ENCODE assay signal across 8 mouse cellular contexts in genomic region chr17:34591994-34592375, GRCm38 (mm10). TPM values are rescaled to one million over a fixed set of nuclear protein-coding genes. Genes with fewer than 3 reads are reported as not detected.
DNase-seq lines count a peak whose midpoint lies in the region; ATAC-seq and TF ChIP-seq lines count a peak whose summit lies in the region.

No protein-coding gene starts in this region.

- peak overlapping the region; percentile 89 for H3K4me2 ChIP-seq in hindbrain, embryonic 15.5 days

- H3K4me1 ChIP-seq in hindbrain, embryonic 15.5 days (replicated peaks): peaks cover 69% of the 10 kb centered on the region
- H3K4me1 ChIP-seq in megakaryocyte, embryonic 14.5 days: peaks cover 72% of the 10 kb centered on the region

- H3K9ac ChIP-seq in hindbrain, embryonic 15.5 days: peak overlapping the region; percentile 95

- no peaks in the 10 kb centered on the region for H3K27me3 ChIP-seq in hindbrain, embryonic 15.5 days
- no peaks in the 10 kb centered on the region for H3K27me3 ChIP-seq in megakaryocyte, embryonic 14.5 days (replicated peaks)

- H3K36me3 ChIP-seq in hindbrain, embryonic 15.5 days: peaks cover 17% of the 10 kb centered on the region
- H3K36me3 ChIP-seq in megakaryocyte, embryonic 14.5 days (replicated peaks; ENCODE audit: low read length): peaks cover 38% of the 10 kb centered on the region

- intact Hi-C loops in gastrocnemius, adult 2 months (cut with DNase I): no loop called here
- intact Hi-C loops in left cerebral cortex, postnatal 14 days (cut with DNase I): loop anchor here (1.0 to 5.0 kb wide), 2 partner anchors 10 to 470 kb away; partner anchors contain the start of gene Brd2

- TF ChIP-seq CTCF in gastrocnemius, adult 2 months (IDR thresholded peaks at IDR 0.05): no peak

- ATAC-seq in activated CD4-positive, CD25-positive, alpha-beta regulatory T cell, adult 4 months: peak; percentile 34
- ATAC-seq in hindbrain, embryonic 15.5 days (ENCODE audit: low FRiP score, low read depth): peak; percentile 29

- H3K27ac ChIP-seq in gastrocnemius, adult 2 months: peak overlapping the region; percentile 97
- H3K27ac ChIP-seq in hindbrain, embryonic 15.5 days (replicated peaks): peak overlapping the region; percentile 98

- H3K9me3 ChIP-seq in hindbrain, embryonic 15.5 days: no peaks in the 10 kb centered on the region
- H3K9me3 ChIP-seq in megakaryocyte, embryonic 14.5 days: no peaks in the 10 kb centered on the region

- WGBS in hindbrain, embryonic 15.5 days: under 1% methylated on average over 27 of the region's 35 CpGs

- DNase-seq in cerebellum, postnatal 25 days: peak; percentile 84 to 96
- DNase-seq in gastrocnemius, adult 2 months: peak; percentile 95
- DNase-seq in left cerebral cortex, postnatal 14 days (ENCODE audit: low spot score in 2 of 2): peak; percentile 78 to 87
- peak; percentile 94 for DNase-seq in right cerebral cortex, postnatal 14 days
- DNase-seq in urinary bladder, postnatal 25 days (ENCODE audit: low spot score): peak; percentile 91

- H3K4me3 ChIP-seq in gastrocnemius, adult 2 months: peak overlapping the region; percentile 88
- H3K4me3 ChIP-seq in hindbrain, embryonic 15.5 days: peak overlapping the region; percentile 85
- H3K4me3 ChIP-seq in megakaryocyte, embryonic 14.5 days (replicated peaks): peak overlapping the region; percentile 94

RNA-seq across cellular contexts. Expression of gene Pbx2, which starts 0.9 kb away (rescaled TPM):
- 10 to 100 TPM in 1 of 2 experiments, 1 to 10 TPM in 1; 8.5 to 10.2 TPM for polyA plus RNA-seq in activated CD4-positive, CD25-positive, alpha-beta regulatory T cell, adult 4 months (2017; shearing (Covaris generic))
- total RNA-seq in gastrocnemius, adult 2 months (2021): 10 to 100 TPM; 14.0 to 14.6 TPM
- 8.9 TPM in 2 replicates for polyA plus RNA-seq in hindbrain, embryonic 15.5 days (2015; fragmentation: Nextera tagmentation; extraction: Ambion mirVana)
- 10 to 100 TPM; 45.9 to 48.8 TPM for total RNA-seq in left cerebral cortex, postnatal 14 days (2021)
- polyA plus RNA-seq in megakaryocyte, embryonic 14.5 days (2012; ENCODE audit: insufficient read depth, low replicate concordance): 108 and 181 TPM in 2 replicates

RNA-seq across cellular contexts. Expression of gene Gpsm3, which starts 2.4 kb away (rescaled TPM):
- polyA plus RNA-seq in activated CD4-positive, CD25-positive, alpha-beta regulatory T cell, adult 4 months (2017; shearing (Covaris generic)): 100 to 1,000 TPM; 213 to 307 TPM
- total RNA-seq in gastrocnemius, adult 2 months (2021): 1 to 10 TPM; 1.8 to 2.4 TPM
- 4.1 TPM in 2 replicates for polyA plus RNA-seq in hindbrain, embryonic 15.5 days (2015; fragmentation: Nextera tagmentation; extraction: Ambion mirVana)
- 1 to 10 TPM; 3.2 to 3.4 TPM for total RNA-seq in left cerebral cortex, postnatal 14 days (2021)
- polyA plus RNA-seq in megakaryocyte, embryonic 14.5 days (2012; ENCODE audit: insufficient read depth, low replicate concordance): 402 and 833 TPM in 2 replicates

RNA-seq across cellular contexts. Expression of gene Ager, which starts 5.7 kb away (rescaled TPM):
- polyA plus RNA-seq in activated CD4-positive, CD25-positive, alpha-beta regulatory T cell, adult 4 months (2017; shearing (Covaris generic)): 1 to 10 TPM; 2.5 to 5.4 TPM
- total RNA-seq in gastrocnemius, adult 2 months (2021): under 1 TPM in 1 of 2 experiments, not detected in 1; 0.31 TPM
- polyA plus RNA-seq in hindbrain, embryonic 15.5 days (2015; fragmentation: Nextera tagmentation; extraction: Ambion mirVana): 1.8 TPM in 2 replicates
- 1 to 10 TPM in 1 of 2 experiments, under 1 TPM in 1; 0.87 to 1.2 TPM for total RNA-seq in left cerebral cortex, postnatal 14 days (2021)
- 32.8 and 44.2 TPM in 2 replicates for polyA plus RNA-seq in megakaryocyte, embryonic 14.5 days (2012; ENCODE audit: insufficient read depth, low replicate concordance)

RNA-seq across cellular contexts. Expression of gene Rnf5, which starts 11.5 kb away (rescaled TPM):
- 10 to 100 TPM; 49.0 to 56.9 TPM for polyA plus RNA-seq in activated CD4-positive, CD25-positive, alpha-beta regulatory T cell, adult 4 months (2017; shearing (Covaris generic))
- total RNA-seq in gastrocnemius, adult 2 months (2021): 10 to 100 TPM; 16.8 to 24.0 TPM
- polyA plus RNA-seq in hindbrain, embryonic 15.5 days (2015; fragmentation: Nextera tagmentation; extraction: Ambion mirVana): 270 and 283 TPM in 2 replicates
- 10 to 100 TPM; 83.2 to 90.9 TPM for total RNA-seq in left cerebral cortex, postnatal 14 days (2021)
- 37.8 and 101 TPM in 2 replicates for polyA plus RNA-seq in megakaryocyte, embryonic 14.5 days (2012; ENCODE audit: insufficient read depth, low replicate concordance)

RNA-seq across cellular contexts. Expression of gene Agpat1, which starts 12.1 kb away (rescaled TPM):
- 10 to 100 TPM; 16.9 to 18.4 TPM for polyA plus RNA-seq in activated CD4-positive, CD25-positive, alpha-beta regulatory T cell, adult 4 months (2017; shearing (Covaris generic))
- total RNA-seq in gastrocnemius, adult 2 months (2021): 10 to 100 TPM; 75.6 to 75.7 TPM
- polyA plus RNA-seq in hindbrain, embryonic 15.5 days (2015; fragmentation: Nextera tagmentation; extraction: Ambion mirVana): 123 and 142 TPM in 2 replicates
- total RNA-seq in left cerebral cortex, postnatal 14 days (2021): 100 to 1,000 TPM; 175 to 180 TPM
- 165 and 309 TPM in 2 replicates for polyA plus RNA-seq in megakaryocyte, embryonic 14.5 days (2012; ENCODE audit: insufficient read depth, low replicate concordance)

Comparison
In these comparisons a context has a peak if more than half of its experiments do, and no peak if none do; other contexts are left out.
1. Peak in every context shown above with its lines: DNase-seq, ATAC-seq, H3K4me3 ChIP-seq and H3K27ac ChIP-seq.
2. RNA of gene Gpsm3, which starts 2.4 kb away (polyA plus RNA-seq): 402 to 833 TPM in megakaryocyte, embryonic 14.5 days and 213 to 307 TPM in activated CD4-positive, CD25-positive, alpha-beta regulatory T cell, adult 4 months; 4.1 TPM in hindbrain, embryonic 15.5 days; every median in the first group is over 10 times any median in the second.